Mouse (Mus musculus): Measurements from ENCODE around the gene Il34. TPM values are rescaled to one million over a fixed set of nuclear protein-coding genes. Genes with fewer than 3 reads are reported as not detected.

Gene Il34
- polyA plus RNA-seq (2014; fragmentation: Illumina TruSeq; extraction: RNeasy Lipid Tissue Mini Kit (QIAGEN cat#74804); ENCODE audit: low read depth, low replicate concordance), result not detected

DNA sequence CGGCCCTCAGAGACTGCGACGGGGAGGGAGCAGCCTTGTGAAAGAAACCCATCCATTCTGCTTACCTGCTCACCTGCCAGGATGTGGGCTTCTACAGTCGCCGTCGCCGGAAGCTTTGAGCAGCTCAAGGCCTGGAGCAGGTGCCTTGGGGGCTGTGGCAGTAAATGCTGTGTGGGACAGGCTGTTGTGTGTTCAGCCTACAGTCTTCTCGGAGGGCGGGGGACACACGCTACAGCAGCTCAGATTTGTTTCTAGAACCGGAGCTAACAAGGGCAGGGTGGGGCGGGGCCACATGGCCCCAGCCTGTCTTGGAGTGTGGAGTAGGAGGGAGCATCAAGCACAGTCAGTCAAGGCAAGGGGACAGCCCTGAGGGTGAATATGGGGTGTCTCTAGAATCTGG lies at the start of gene Il34:
Gene Il34, minus strand, starts transcription at position 256 of the 400 bp plus-strand sequence.

DNA sequence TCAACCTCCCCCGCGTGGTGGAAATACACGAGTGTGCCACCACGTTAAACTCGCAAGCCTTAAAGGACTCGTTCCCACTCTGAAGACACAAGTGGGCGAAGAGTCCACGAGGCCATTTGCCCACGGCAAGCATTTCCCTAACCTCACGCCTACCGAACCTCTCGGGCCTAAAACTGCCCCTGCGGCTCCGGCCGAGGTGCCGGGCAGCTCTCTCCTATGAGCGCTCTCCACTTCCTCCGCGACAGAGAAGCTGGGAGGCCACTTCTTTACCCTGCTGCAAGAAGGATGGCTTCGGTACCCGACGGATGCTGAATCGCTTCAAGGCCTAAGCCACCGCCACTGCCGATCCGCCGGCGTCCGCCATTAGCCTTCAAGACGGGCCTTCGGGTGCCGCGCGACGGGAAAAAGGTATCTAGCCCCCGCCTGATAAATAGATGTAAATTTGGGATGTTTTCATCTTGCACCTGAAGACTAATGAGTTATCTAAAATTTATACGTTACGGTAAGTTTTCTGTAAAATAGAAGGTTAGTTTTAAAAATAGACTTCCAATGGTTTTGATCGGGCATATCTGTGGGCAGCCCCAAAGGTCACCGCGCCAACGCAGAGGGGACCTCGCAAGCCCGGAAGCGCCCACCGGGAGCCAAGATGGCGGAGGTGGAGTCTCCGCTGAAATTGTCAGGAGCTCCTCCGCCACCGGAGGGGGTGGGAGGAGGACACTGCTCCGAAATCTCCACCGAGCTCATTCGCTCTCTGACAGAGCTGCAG lies 40.9 kb upstream of the Il34 start, which contains the start of the genes Cog4 and Sf3b3:
Gene Cog4, plus strand, starts transcription at position 196 of the 766 bp plus-strand sequence.
Gene Sf3b3, minus strand, starts transcription at position 383 of the 766 bp plus-strand sequence.

DNA sequence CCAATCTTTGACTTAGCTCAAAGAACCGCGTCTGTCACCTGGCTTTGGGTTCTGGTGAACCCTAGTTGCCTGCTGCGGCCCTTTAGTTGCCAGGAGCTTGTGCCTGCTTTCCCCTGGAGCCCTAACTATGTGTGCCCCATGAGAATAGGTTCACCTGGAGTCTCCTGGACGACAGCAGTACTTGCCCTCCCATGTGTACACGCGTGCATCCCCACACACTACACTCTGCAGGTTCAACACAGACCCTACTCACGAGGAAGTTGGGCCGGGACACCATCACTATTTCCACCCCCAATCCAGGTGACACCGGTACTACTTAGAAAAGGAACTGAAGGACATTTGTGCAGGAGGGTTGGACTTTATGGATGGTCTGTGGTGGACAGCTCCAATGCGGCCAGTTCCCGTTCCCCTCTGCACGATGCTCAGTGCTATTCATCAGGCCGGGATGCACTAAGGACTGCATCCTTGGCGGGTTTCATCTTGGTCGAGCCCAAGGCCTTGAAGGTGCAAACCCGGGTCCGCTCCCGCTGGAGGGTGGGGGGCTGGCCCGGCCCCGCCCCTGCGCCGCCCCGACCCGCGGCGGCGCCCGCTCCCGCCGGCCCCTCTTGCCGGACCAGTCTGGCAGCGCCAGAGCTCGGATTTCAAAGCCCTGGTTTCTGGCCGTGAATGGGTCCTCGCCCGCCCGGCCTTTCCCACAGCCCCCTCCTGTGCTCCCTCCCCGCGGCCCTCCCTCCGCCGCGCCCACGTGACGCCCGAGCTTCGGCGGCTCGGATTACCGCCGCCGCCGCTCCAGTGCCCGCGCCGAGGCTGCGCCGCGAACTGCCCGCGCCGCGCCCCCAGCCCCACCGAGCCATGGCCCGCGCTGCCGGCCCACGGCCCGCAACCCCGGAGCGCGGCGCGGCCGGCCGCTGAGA lies 84.8 kb downstream of the Il34 start, which contains the start of gene Mtss1l:
Gene Mtss1l, plus strand, starts transcription at position 792 of the 914 bp plus-strand sequence.

Other genes starting within 250 kb of the Il34 start
- gene Vac14, start 187.3 kb downstream of the Il34 start, polyA plus RNA-seq (2014; fragmentation: Illumina TruSeq; extraction: RNeasy Lipid Tissue Mini Kit (QIAGEN cat#74804); ENCODE audit: low read depth, low replicate concordance), result 1.8 TPM
- gene Mtss1l, start 84.4 kb downstream of the Il34 start, polyA plus RNA-seq (2014; fragmentation: Illumina TruSeq; extraction: RNeasy Lipid Tissue Mini Kit (QIAGEN cat#74804); ENCODE audit: low read depth, low replicate concordance), result 1.9 TPM
- 11.8 TPM for gene Cog4, start 40.7 kb upstream of the Il34 start, polyA plus RNA-seq (2014; fragmentation: Illumina TruSeq; extraction: RNeasy Lipid Tissue Mini Kit (QIAGEN cat#74804); ENCODE audit: low read depth, low replicate concordance)
- 34.4 TPM for gene Sf3b3, start 40.9 kb upstream of the Il34 start, polyA plus RNA-seq (2014; fragmentation: Illumina TruSeq; extraction: RNeasy Lipid Tissue Mini Kit (QIAGEN cat#74804); ENCODE audit: low read depth, low replicate concordance)
- 3.8 TPM for gene Fuk, start 96.6 kb upstream of the Il34 start, polyA plus RNA-seq (2014; fragmentation: Illumina TruSeq; extraction: RNeasy Lipid Tissue Mini Kit (QIAGEN cat#74804); ENCODE audit: low read depth, low replicate concordance)
- gene St3gal2, start 114.0 kb upstream of the Il34 start, polyA plus RNA-seq (2014; fragmentation: Illumina TruSeq; extraction: RNeasy Lipid Tissue Mini Kit (QIAGEN cat#74804); ENCODE audit: low read depth, low replicate concordance), result 3.7 TPM
- 15.8 TPM for gene Ddx19a, start 191.9 kb upstream of the Il34 start, polyA plus RNA-seq (2014; fragmentation: Illumina TruSeq; extraction: RNeasy Lipid Tissue Mini Kit (QIAGEN cat#74804); ENCODE audit: low read depth, low replicate concordance)
- 17.6 TPM for gene Ddx19b, start 225.8 kb upstream of the Il34 start, polyA plus RNA-seq (2014; fragmentation: Illumina TruSeq; extraction: RNeasy Lipid Tissue Mini Kit (QIAGEN cat#74804); ENCODE audit: low read depth, low replicate concordance)
- gene Aars, start 227.2 kb upstream of the Il34 start, polyA plus RNA-seq (2014; fragmentation: Illumina TruSeq; extraction: RNeasy Lipid Tissue Mini Kit (QIAGEN cat#74804); ENCODE audit: low read depth, low replicate concordance), result 7.9 TPM